8 mouse cellular contexts compared by ENCODE assay signal in the genomic region with DNA sequence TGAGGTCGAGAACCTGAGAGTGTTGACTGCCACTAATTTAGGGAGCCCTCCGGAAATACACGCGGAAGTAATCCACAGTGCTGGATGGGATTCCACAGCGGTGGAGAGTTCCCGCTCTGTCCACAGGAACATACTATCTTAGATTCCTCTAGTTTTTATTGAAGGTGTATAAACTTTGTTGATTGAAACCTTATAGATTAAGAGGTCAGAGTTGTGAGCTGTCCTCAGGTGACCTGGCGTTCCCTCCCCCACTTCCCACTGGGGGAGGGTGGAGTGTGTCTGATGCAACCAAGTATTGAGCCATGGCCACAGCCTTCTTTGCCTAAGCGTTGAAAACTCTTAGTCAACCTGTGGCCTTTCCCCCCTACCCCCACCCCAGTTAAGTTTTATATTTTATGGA. TPM values are rescaled to one million over a fixed set of nuclear protein-coding genes. Genes with fewer than 3 reads are reported as not detected.
DNase-seq lines count a peak whose midpoint lies in the region; ATAC-seq and TF ChIP-seq lines count a peak whose summit lies in the region.

No protein-coding gene starts in this region.

- H3K36me3 ChIP-seq in ES-Bruce4 (ENCODE audit: control insufficient read depth, insufficient read depth, low read length, poor library complexity, severe bottlenecking): peaks cover 12% of the 10 kb centered on the region; the same call in 1 of the 2 replicates
- H3K36me3 ChIP-seq in embryonic facial prominence, embryonic 14.5 days (ENCODE audit: control insufficient read depth, insufficient read depth, low read length): no peaks in the 10 kb centered on the region
- peaks cover under 1% of the 10 kb centered on the region for H3K36me3 ChIP-seq in midbrain, embryonic 13.5 days

- H3K4me2 ChIP-seq in embryonic facial prominence, embryonic 14.5 days (ENCODE audit: low read depth, low read length): peak overlapping the region; percentile 96
- peak overlapping the region; percentile 75 for H3K4me2 ChIP-seq in midbrain, embryonic 13.5 days (replicated peaks)

- peak overlapping the region; percentile 99 for H3K4me3 ChIP-seq in ES-Bruce4 (ENCODE audit: low read depth, low read length)
- no peak overlapping the region for H3K4me3 ChIP-seq in embryonic facial prominence, embryonic 14.5 days (ENCODE audit: low read depth, low read length)
- H3K4me3 ChIP-seq in midbrain, embryonic 13.5 days (replicated peaks): peak overlapping the region; percentile 92

- ATAC-seq in embryonic facial prominence, embryonic 14.5 days (ENCODE audit: low read depth): no peak
- ATAC-seq in midbrain, embryonic 13.5 days: no peak

- H3K4me1 ChIP-seq in ES-Bruce4 (ENCODE audit: control insufficient read depth, insufficient read depth, low read length): peaks cover 10% of the 10 kb centered on the region
- H3K4me1 ChIP-seq in embryonic facial prominence, embryonic 14.5 days (ENCODE audit: control insufficient read depth, insufficient read depth, low read length): peaks cover 36% of the 10 kb centered on the region
- H3K4me1 ChIP-seq in midbrain, embryonic 13.5 days (replicated peaks): peaks cover 58% of the 10 kb centered on the region

- H3K27ac ChIP-seq in ES-Bruce4 (ENCODE audit: insufficient read depth, low read length): peak overlapping the region; percentile 34; the same call in 1 of the 2 replicates
- no peak overlapping the region for H3K27ac ChIP-seq in embryonic facial prominence, embryonic 14.5 days (replicated peaks; ENCODE audit: low read depth, low read length)
- no peak overlapping the region for H3K27ac ChIP-seq in midbrain, embryonic 13.5 days

- H3K9ac ChIP-seq in ES-Bruce4 (ENCODE audit: low read depth, poor library complexity, severe bottlenecking): peak overlapping the region; percentile 96
- no peak overlapping the region for H3K9ac ChIP-seq in embryonic facial prominence, embryonic 14.5 days (ENCODE audit: low read depth, low read length)
- no peak overlapping the region for H3K9ac ChIP-seq in midbrain, embryonic 13.5 days (replicated peaks)

- DNase-seq in embryonic facial prominence, embryonic 14.5 days (ENCODE audit: low spot score): no peak
- peak; percentile 55 for DNase-seq in kidney, postnatal 10 days
- DNase-seq in gastrocnemius, adult 8-10 months (ENCODE audit: low spot score in 2 of 2): no peak
- DNase-seq in cerebellum, adult 8-10 months: no peak
- no peak for DNase-seq in right cerebral cortex, postnatal 4 days
- no peak for DNase-seq in urinary bladder, postnatal 10 days (ENCODE audit: low spot score)

- H3K27me3 ChIP-seq in ES-Bruce4 (ENCODE audit: control insufficient read depth, insufficient read depth, low read length, poor library complexity, severe bottlenecking): no peaks in the 10 kb centered on the region
- H3K27me3 ChIP-seq in embryonic facial prominence, embryonic 14.5 days (replicated peaks; ENCODE audit: control insufficient read depth, insufficient read depth, low read length): no peaks in the 10 kb centered on the region
- H3K27me3 ChIP-seq in midbrain, embryonic 13.5 days: peaks cover 4% of the 10 kb centered on the region; the same call in 1 of the 2 replicates

- no peak for TF ChIP-seq POLR2A in ES-Bruce4 (IDR thresholded peaks at IDR 0.05; ENCODE audit: insufficient read depth, low read length)

- no peak for TF ChIP-seq CTCF in ES-Bruce4 (IDR thresholded peaks at IDR 0.05; ENCODE audit: low read depth, low read length)

- H3K9me3 ChIP-seq in ES-Bruce4 (replicated peaks; ENCODE audit: control insufficient read depth, insufficient read depth, low read length, poor library complexity, severe bottlenecking): no peaks in the 10 kb centered on the region
- H3K9me3 ChIP-seq in embryonic facial prominence, embryonic 14.5 days (ENCODE audit: control insufficient read depth, low read length): no peaks in the 10 kb centered on the region
- no peaks in the 10 kb centered on the region for H3K9me3 ChIP-seq in midbrain, embryonic 13.5 days

- WGBS in embryonic facial prominence, embryonic 14.5 days: 75% methylated on average over 8 of the region's 8 CpGs
- WGBS in midbrain, embryonic 13.5 days: 84% methylated on average over 8 of the region's 8 CpGs

- peak; percentile 48; the same call in 1 of the 2 replicates for TF ChIP-seq EP300 in ES-Bruce4 (IDR thresholded peaks at IDR 0.05; ENCODE audit: insufficient read depth, low read depth, low read length)

RNA-seq across cellular contexts. Expression of a gene that starts 2.1 kb away (rescaled TPM):
- polyA plus RNA-seq in ES-Bruce4 (2011; ENCODE audit: insufficient read depth, insufficient read length, low read depth, missing spikeins): 34.6 and 37.0 TPM in 2 replicates
- polyA plus RNA-seq in embryonic facial prominence, embryonic 14.5 days (2014; fragmentation: Nextera tagmentation; extraction: Ambion mirVana): 14.9 and 16.7 TPM in 2 replicates
- polyA plus RNA-seq in midbrain, embryonic 13.5 days (2015; fragmentation: Nextera tagmentation; extraction: Ambion mirVana): 30.4 and 32.3 TPM in 2 replicates
- 1 to 10 TPM; 3.0 to 3.5 (median 3.3) TPM for total RNA-seq in gastrocnemius, adult 8-10 months (2022)
